Mouse (Mus musculus) neural tube, embryonic 11.5 days (tissue): Measurements from ENCODE around the gene Cdh13. TPM values are rescaled to one million over a fixed set of nuclear protein-coding genes. Genes with fewer than 3 reads are reported as not detected.

Source experiments
- ATAC-seq: fragments of 200-750 bp; cut with Nextera tagmentation; 2 replicates; pipeline ENCODE4 v1.8.0; 2017; ENCODE audit warnings: moderate number of reproducible peaks, mild to moderate bottlenecking, moderate TSS enrichment, moderate library complexity; ENCODE audit not compliant: insufficient read depth, low FRiP score, low TSS enrichment
- DNase-seq: peaks from one replicate; pipeline ENCODE4 v3.0.0-alpha.2; 2015; ENCODE audit warnings: low spot score
- H3K27ac ChIP-seq: fragments of 300-500 bp; sonication (generic); 2 replicates; pipeline ENCODE4 v1.5.1; 2014; ENCODE audit warnings: low read depth, mild to moderate bottlenecking, low read length
- H3K27me3 ChIP-seq: fragments of 300-500 bp; sonication (generic); 2 replicates; pipeline ENCODE4 v1.6.1; 2014; ENCODE audit warnings: mild to moderate bottlenecking, low read length, mixed read lengths; ENCODE audit not compliant: control insufficient read depth, insufficient read depth
- H3K36me3 ChIP-seq: fragments of 300-500 bp; sonication (generic); 2 replicates; pipeline ENCODE4 v1.6.1; 2014; ENCODE audit warnings: mild to moderate bottlenecking, low read length, moderate library complexity, mixed read lengths; ENCODE audit not compliant: control insufficient read depth, insufficient read depth
- H3K4me1 ChIP-seq: fragments of 300-500 bp; sonication (generic); 2 replicates; pipeline ENCODE4 v1.6.1; 2014; ENCODE audit warnings: low read length, mixed read lengths; ENCODE audit not compliant: control insufficient read depth, insufficient read depth
- H3K4me2 ChIP-seq: fragments of 300-500 bp; sonication (generic); 2 replicates; pipeline ENCODE4 v1.6.1; 2014; ENCODE audit warnings: low read depth, mild to moderate bottlenecking, moderate library complexity
- H3K4me3 ChIP-seq: fragments of 300-500 bp; sonication (generic); 2 replicates; pipeline ENCODE4 v1.5.1; 2014; ENCODE audit warnings: low read depth, low read length
- H3K9ac ChIP-seq: fragments of 300-500 bp; sonication (generic); 2 replicates; pipeline ENCODE4 v1.6.1; 2014; ENCODE audit warnings: mild to moderate bottlenecking, low read length
- H3K9me3 ChIP-seq: fragments of 300-500 bp; sonication (generic); 2 replicates; pipeline ENCODE4 v1.6.1; 2016; ENCODE audit warnings: low read length; ENCODE audit not compliant: control insufficient read depth
- WGBS: fragments of 180-500 bp; shearing (Covaris S2); extraction: QIAGEN DNeasy Blood & Tissue Kit; methylation state at CpG from one replicate; pipeline ENCODE4 v1.1.7; 2014; 5-methylcytosine and 5-hydroxymethylcytosine counted together
- polyA plus RNA-seq: library from polyadenylated mRNA; unstranded; fragments of >200 nt; fragmentation: Nextera tagmentation; extraction: Ambion mirVana; gene quantifications from 2 replicates; pipeline ENCODE4 v1.2.1, GENCODE M21; 2014

Cdh13 gene
- polyA plus RNA-seq, 1 experiment from 2014 or later, result 20.5 TPM

- Histone ChIP-seq H3K4me3 (no peak overlapping the region), H3K27me3 (no peaks in the 10 kb centered on the region), H3K4me2 (no peak overlapping the region), H3K9me3 (no peaks in the 10 kb centered on the region), H3K36me3 (no peaks in the 10 kb centered on the region), H3K9ac (no peak overlapping the region), H3K4me1 (no peaks in the 10 kb centered on the region), H3K27ac (no peak overlapping the region)
- ATAC-seq (no peak), DNase-seq (no peak)
- 92% methylated on average over 3 of the region's 3 CpGs for WGBS
These were observed 970.8 kb downstream of the Cdh13 start for GRCm38 (mm10) chr8:119254358-119254757.

GRCm38 (mm10) chr8:119258642-119259041 lies 975.1 kb downstream of the Cdh13 start:
- DNase-seq (peak; percentile 47), ATAC-seq (no peak)
- Histone ChIP-seq H3K4me3 (no peak overlapping the region), H3K4me2 (no peak overlapping the region), H3K4me1 (no peaks in the 10 kb centered on the region), H3K27ac (no peak overlapping the region), H3K36me3 (no peaks in the 10 kb centered on the region), H3K9ac (no peak overlapping the region), H3K27me3 (no peaks in the 10 kb centered on the region), H3K9me3 (no peaks in the 10 kb centered on the region)
- 32% methylated on average over 11 of the region's 11 CpGs for WGBS

DNA sequence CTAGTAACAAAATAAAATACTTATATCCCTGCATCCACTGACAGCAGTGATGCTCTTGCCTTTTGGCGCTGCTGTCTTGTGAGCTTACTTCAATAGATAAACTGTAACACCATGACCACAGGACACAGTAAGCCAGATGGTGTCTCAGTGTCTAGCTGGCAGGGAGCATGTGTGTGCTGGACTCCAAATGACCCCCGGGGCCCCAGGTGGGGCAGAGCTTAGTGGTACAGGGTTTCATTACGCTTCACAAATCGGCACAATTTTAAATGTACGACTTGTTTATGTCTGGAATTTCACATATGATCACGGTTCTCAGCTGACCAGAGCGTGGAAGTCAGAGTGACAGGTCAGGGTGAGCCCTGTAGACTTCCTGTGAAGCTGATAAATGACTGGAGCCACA lies 980.2 kb downstream of the Cdh13 start:
- WGBS, result 72% methylated on average over 7 of the region's 7 CpGs
- DNase-seq (peak; percentile 18), ATAC-seq (no peak)
- no peaks in the 10 kb centered on the region for H3K27me3 ChIP-seq
- no peak overlapping the region for H3K4me3 ChIP-seq
- H3K36me3 ChIP-seq, result no peaks in the 10 kb centered on the region
- no peaks in the 10 kb centered on the region for H3K4me1 ChIP-seq
- no peak overlapping the region for H3K4me2 ChIP-seq
- no peaks in the 10 kb centered on the region for H3K9me3 ChIP-seq
- no peak overlapping the region for H3K27ac ChIP-seq
- no peak overlapping the region for H3K9ac ChIP-seq

- H3K9me3 ChIP-seq, result no peaks in the 10 kb centered on the region
- no peaks in the 10 kb centered on the region for H3K27me3 ChIP-seq
- H3K36me3 ChIP-seq, result no peaks in the 10 kb centered on the region
- no peak overlapping the region for H3K27ac ChIP-seq
- H3K9ac ChIP-seq, result no peak overlapping the region
- DNase-seq, result no peak
- 86% methylated on average over 4 of the region's 4 CpGs for WGBS
- no peak overlapping the region for H3K4me2 ChIP-seq
- no peak for ATAC-seq
- no peaks in the 10 kb centered on the region for H3K4me1 ChIP-seq
- H3K4me3 ChIP-seq, result no peak overlapping the region
These were observed 982.8 kb downstream of the Cdh13 start for GRCm38 (mm10) chr8:119266304-119266703.

GRCm38 (mm10) chr8:119269576-119269975 lies 986.0 kb downstream of the Cdh13 start:
- Histone ChIP-seq H3K9ac (no peak overlapping the region), H3K4me1 (no peaks in the 10 kb centered on the region), H3K4me2 (no peak overlapping the region), H3K4me3 (no peak overlapping the region), H3K36me3 (no peaks in the 10 kb centered on the region), H3K27me3 (no peaks in the 10 kb centered on the region), H3K9me3 (no peaks in the 10 kb centered on the region), H3K27ac (no peak overlapping the region)
- 83% methylated on average over 3 of the region's 3 CpGs for WGBS
- DNase-seq, result no peak
- ATAC-seq, result no peak

- Histone ChIP-seq H3K9ac (no peak overlapping the region), H3K4me1 (no peaks in the 10 kb centered on the region), H3K4me3 (no peak overlapping the region), H3K9me3 (no peaks in the 10 kb centered on the region), H3K4me2 (no peak overlapping the region), H3K36me3 (no peaks in the 10 kb centered on the region), H3K27ac (no peak overlapping the region), H3K27me3 (no peaks in the 10 kb centered on the region)
- ATAC-seq, result no peak
- DNase-seq, result no peak
- 75% methylated on average over 9 of the region's 9 CpGs for WGBS
These were observed 986.8 kb downstream of the Cdh13 start for GRCm38 (mm10) chr8:119270371-119270770.

DNA sequence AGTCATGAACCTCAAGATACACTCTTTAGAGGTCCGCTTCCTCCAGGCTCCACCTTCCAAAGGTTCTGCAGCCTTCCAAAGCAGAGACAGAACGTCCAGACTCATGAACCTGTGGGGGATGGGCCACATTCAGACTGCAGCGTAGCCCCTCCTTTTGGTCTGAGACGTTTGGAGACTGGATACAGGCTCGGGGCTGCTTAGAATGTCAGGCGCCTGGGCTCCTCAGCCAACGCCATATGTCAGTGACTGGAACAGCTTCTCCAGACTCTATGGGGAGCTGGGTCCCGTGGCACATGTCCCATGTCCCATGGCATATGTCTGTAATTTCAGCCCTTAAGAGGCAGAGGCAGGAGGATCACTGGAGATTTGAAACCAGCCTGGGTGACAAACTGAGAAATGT lies 989.4 kb downstream of the Cdh13 start:
- Histone ChIP-seq H3K9me3 (no peaks in the 10 kb centered on the region), H3K27ac (no peak overlapping the region), H3K4me2 (no peak overlapping the region), H3K27me3 (no peaks in the 10 kb centered on the region), H3K9ac (no peak overlapping the region), H3K4me3 (no peak overlapping the region), H3K4me1 (no peaks in the 10 kb centered on the region), H3K36me3 (no peaks in the 10 kb centered on the region)
- ATAC-seq (no peak), DNase-seq (no peak)
- 74% methylated on average over 8 of the region's 8 CpGs for WGBS

DNA sequence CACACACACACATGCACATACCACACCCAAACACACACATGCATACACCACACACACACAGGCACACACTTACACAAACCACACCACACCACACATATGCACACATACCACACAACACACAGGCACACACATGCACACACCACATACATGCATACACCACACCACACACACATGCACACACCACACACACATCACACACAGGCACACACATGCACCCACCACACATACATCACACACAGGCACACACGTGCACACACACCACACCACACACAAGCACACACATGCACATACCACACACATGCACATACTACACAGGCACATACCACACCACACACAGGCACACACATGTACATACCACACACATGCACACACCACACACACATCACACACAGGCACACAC lies 991.9 kb downstream of the Cdh13 start:
- Histone ChIP-seq H3K9me3 (no peaks in the 10 kb centered on the region), H3K9ac (no peak overlapping the region), H3K27ac (no peak overlapping the region), H3K4me3 (no peak overlapping the region), H3K36me3 (no peaks in the 10 kb centered on the region), H3K4me2 (no peak overlapping the region), H3K27me3 (no peaks in the 10 kb centered on the region), H3K4me1 (no peaks in the 10 kb centered on the region)
- no peak for DNase-seq
- ATAC-seq, result no peak
- WGBS, result 96% methylated on average over 1 of the region's 1 CpGs

DNA sequence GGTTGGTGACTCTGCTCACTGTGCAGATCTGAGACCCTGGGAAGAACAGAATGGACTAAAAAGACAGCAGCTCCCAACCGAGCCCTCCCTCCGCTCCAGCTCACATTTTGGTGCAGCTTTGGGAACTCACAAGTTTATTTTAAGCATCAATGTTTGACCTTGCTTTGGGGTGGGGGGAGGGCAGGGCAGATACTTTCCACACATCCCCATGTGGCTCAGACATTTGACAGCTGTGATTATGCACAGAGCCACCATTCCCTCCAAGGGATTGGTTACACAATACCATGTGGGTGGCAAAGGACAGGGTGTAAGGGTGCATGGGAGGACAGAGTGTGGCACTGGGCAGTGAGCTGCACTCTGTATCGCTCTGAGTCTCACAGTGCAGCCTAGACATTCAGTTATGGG lies 993.5 kb downstream of the Cdh13 start:
- H3K36me3 ChIP-seq, result no peaks in the 10 kb centered on the region
- ATAC-seq (no peak), DNase-seq (no peak)
- H3K4me1 ChIP-seq, result no peaks in the 10 kb centered on the region
- 79% methylated on average over 3 of the region's 3 CpGs for WGBS
- H3K27ac ChIP-seq, result no peak overlapping the region
- H3K27me3 ChIP-seq, result no peaks in the 10 kb centered on the region
- H3K4me2 ChIP-seq, result no peak overlapping the region
- no peak overlapping the region for H3K9ac ChIP-seq
- no peaks in the 10 kb centered on the region for H3K9me3 ChIP-seq
- no peak overlapping the region for H3K4me3 ChIP-seq
